Mouse (Mus musculus) neutrophil, adult 59 days (primary cell): ENCODE results near the gene Arid1a. TPM values are rescaled to one million over a fixed set of nuclear protein-coding genes. Genes with fewer than 3 reads are reported as not detected.

ENCODE experiments used
- total RNA-seq, 2 experiments: library from RNA; stranded (reverse); gene quantifications; 1 replicate in 1 of 2; 2 replicates in 1 of 2; pipeline ENCODE4 v1.2.4; 2023

The Arid1a gene
- 100 to 1,000 TPM; 127 to 138 TPM for total RNA-seq

DNA sequence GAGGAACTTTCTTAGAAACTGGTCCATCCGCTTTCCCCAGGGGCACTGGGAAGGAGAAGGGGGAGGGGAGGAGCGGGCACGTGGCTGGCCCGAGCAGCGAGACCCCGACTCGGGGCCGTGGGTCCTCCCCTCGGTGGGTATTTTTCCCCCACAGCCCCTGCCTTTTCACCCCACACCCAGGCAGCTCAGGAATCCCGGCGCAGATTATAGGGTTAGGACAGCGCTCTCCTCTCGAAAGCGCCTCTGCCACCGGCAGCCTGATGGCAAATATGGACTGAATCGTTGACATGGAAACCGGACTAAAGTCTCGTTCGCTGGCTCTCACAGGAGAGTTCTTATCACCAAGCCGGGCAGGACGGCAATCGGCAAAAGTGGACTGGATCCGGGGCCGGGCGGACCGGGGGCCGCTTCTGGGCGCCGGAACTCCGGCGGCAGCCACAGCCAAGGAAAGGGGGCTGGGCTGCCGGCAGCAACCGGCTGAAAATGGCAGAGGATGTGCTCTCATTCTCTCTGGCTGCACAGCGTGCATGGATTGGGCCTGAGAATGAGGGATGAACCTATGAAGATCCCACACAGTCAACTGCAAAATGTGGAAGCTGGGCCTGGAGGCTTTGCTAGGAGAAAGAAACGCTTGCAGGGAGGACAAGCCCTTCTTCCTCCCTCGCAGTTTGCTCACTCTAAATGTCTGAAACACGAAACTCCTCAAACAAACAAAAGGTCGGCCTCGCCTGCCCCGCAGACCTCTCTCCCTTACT is at the start of gene Arid1a:
Arid1a (minus strand) TSS at position 256 of the 755 bp plus-strand sequence.

DNA sequence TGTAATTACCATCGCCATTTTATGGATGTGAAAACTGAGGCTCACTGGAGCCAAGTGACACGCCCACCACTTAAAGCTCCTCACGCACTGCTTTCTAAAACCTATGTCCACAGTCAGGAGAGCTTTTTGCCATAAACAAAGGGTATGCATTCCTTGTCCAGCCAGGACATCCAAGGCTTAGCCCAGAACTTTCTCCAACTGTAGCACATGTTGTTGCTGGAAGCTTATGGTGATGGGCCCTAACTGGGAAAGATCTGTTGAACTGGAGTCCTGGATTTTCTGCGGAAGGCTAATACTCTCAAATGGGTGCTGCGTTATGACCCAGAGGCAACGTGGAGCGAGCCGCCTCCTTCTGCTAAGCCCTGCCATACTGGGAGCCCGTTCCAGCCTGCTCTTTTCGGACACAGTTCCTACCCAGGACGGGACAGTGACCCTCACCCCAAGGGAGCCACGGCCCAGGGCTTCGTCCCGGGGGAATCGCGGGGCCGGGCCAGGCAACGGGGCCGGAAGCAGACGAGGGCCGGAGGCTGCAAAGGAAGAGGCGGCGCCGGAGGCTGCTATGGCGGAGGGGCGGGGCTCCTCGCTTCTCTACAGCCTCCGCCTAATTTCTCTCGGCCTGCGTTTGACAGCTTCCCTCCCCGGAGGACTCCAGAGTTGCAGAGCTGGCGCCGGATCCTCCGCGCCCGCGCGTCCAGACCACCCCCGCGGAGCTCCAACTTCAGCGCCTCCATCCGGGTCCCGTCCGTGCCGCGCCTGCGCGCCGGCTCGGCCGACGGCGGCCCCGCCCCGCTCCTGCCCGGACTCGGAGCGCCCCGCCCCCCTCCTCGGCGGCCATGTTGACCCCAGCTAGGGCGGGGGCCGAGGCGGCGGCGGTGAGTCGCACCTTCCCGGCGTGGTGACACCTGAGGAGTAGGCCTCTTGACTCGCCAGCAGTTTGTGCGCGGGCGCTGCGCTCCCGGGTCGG is 84.4 kb downstream of the Arid1a start, which contains the start of gene Pigv:
Pigv (minus strand) TSS at position 767 of the 964 bp plus-strand sequence.

DNA sequence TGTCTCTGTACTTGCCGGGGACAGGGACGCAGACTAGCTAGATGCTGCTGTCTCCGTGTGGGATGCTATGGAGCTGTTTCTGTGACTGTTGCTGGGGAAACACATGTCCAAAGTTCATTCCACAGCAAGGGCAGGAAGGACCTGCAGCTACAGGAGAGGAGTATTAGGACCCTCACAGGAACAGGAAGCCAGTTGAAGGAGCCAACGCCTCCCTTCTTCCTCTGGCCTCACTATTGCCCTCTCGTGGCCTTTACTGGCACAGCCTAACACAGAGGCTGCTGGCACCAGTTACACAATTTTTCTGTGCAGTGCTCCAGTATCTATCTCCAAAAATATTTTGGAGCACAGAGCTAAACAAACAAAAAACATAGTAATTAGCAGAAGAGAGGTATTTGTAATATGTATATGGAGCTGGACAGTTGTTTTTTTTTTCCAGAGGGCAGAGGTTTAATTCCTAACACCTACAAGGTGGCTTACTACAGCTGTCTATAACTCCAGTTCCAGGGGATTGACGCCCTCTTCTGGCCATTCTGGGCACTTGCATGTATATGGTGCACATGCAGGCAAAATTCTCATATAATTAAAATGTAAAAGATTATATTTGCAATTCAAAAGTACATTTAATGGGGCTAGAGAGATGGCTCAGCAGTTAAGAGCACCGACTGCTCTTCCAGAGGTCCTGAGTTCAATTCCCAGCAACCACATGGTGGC is 106.4 kb downstream of the Arid1a start, which contains the start of gene Zdhhc18:
Zdhhc18 (minus strand) TSS at position 166 of the 711 bp plus-strand sequence.

Other genes starting within 250 kb of the Arid1a start
- gene Kdf1, start 237.8 kb downstream of the Arid1a start, total RNA-seq = not detected
- 10 to 100 TPM; 44.9 to 54.0 TPM for gene Nudc, start 210.8 kb downstream of the Arid1a start, total RNA-seq
- gene Nr0b2, start 203.4 kb downstream of the Arid1a start, total RNA-seq = under 1 TPM in 1 of 2 experiments, not detected in 1; 0.31 TPM
- gene Gpatch3, start 182.0 kb downstream of the Arid1a start, total RNA-seq = 10 to 100 TPM; 10.4 to 16.2 TPM
- gene Gpn2, start 172.4 kb downstream of the Arid1a start, total RNA-seq = 10 to 100 TPM; 11.0 to 13.2 TPM
- 10 to 100 TPM; 10.3 to 11.8 TPM for gene Sfn, start 154.6 kb downstream of the Arid1a start, total RNA-seq
- 100 to 1,000 TPM; 110 to 125 TPM for gene Zdhhc18, start 106.6 kb downstream of the Arid1a start, total RNA-seq
- 10 to 100 TPM; 16.4 to 21.6 TPM for gene Pigv, start 84.1 kb downstream of the Arid1a start, total RNA-seq
- gene Rps6ka1, start 131.0 kb upstream of the Arid1a start, total RNA-seq = 100 to 1,000 TPM; 257 to 277 TPM
- gene Hmgn2, start 211.9 kb upstream of the Arid1a start, total RNA-seq = 1,000 to 10,000 TPM; 1,129 to 1,279 TPM
- 10 to 100 TPM; 64.0 to 71.1 TPM for gene Dhdds, start 244.1 kb upstream of the Arid1a start, total RNA-seq